Mouse (Mus musculus): Measurements from ENCODE around the gene Sphk1.
A peak's percentile ranks its signal among the peaks of the same experiment; 100 is the strongest.

Sphk1 gene

DNA sequence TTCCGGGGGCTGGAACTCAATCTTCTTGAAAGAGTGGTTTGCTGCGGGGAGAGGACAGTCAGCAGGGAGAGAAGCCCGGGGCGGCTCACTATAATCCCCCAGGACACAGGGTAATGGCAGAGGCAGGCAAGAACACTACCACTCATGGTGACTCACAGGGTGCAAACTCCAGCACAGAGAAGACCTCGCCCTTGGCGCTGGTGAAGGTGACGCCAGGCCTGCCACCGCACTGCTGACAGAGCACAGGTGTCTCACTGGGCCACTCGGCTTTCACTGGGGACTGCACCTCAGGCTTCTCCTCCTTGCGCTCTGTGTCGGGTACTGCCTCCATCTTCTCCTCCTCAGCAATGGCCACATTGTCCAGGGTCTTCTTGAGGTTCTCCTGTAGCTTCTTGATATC is 10.5 kb downstream of the Sphk1 start:
- no peak for DNase-seq

DNA sequence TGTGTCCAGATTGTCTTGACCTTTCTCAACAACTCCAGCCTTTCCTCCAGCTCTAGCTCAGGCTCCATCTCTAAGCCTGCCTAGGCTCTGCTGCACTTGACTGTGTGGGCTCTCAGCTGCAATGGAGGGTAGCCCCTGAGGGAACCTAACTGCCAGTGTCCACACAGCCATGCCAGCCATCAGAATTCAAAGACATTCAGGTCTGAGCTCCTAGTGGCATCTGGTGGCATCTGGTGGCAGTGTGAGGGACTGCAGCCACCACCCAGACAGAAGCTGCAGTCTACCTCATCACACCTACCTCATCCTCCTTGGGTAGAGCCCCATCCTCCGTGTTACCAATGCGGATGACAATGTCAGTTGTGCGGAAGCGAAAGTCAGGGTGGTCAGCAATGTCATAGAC is 12.4 kb downstream of the Sphk1 start:
- DNase-seq, result peak; percentile 73 to 76

DNA sequence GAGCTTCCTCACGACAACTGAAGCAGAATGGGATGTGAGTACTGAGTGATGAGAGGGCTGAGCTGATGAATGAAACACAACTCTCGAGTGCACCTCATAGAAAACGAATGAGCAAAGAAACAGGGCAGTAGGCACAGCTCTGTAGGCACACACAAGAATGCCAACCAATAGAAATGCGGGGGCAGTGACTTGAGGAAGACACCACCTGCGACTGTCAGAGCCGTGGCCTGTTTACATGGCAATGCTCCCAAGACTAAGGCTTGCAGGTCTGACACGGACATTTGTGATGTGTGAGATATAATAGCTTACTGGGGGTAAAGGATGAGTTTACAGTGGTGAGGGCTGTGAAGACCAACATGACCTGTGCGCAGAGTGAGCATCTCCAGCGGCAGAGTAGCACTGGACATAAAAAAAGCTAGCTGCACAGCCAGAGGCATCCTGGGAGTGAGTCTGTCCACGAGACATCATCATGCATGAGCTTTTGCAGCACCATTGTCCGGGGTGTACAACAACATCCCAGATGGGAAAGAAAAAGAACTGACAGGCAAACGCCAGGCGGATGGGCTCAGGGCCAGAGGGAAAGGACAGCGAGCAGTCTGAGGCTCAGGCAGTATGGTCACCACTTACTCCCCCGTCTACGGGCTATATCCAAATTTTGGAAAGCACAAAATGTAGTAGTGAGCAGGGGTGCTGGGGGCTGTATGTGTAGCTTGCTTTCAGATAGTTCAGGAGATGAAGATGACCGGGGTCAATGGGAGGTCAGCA is 16.8 kb downstream of the Sphk1 start:
- peak; percentile 84 to 86 for DNase-seq

DNA sequence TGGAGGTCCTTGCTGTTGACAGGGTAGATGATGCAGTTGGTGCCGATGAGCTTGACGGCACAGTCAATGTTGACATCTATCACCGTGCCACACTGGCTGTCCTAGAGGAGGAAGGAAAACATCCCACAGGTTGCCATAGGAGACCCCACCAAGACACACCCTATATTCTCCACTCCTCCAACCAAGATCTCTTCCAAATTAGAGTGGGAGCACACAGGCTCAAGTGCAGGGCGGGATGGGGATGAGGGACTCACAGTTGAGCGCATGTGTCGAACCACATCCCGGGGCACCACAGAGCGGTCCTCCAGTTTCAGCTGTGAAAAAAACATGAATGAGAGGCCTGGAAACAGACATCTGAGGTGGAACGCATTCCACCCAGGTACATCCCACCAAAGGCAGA is 18.1 kb downstream of the Sphk1 start:
- no peak for DNase-seq

GRCm38 (mm10) chr11:116549273-116550038 is 18.7 kb downstream of the Sphk1 start:
- DNase-seq, result no peak

DNA sequence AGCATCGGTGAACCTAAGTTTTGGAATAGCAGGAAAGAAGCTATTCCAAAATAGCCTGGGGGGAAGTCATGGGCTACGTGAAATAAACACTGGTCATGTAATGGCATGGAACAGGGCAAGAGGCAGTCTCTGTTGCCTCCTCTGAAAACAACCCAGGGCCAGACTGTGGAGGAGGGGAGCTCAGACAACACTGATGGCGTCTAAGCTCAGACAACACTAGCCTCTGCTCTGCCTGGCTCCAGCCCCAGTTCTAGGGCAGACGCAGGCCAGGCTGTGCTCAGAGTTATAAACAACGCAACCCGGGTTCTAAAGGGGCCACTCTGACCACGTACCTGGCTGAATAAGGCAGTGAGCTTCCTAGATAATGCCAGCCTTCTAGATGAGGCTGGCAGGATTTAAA is 20.0 kb downstream of the Sphk1 start:
- DNase-seq, result no peak

DNA sequence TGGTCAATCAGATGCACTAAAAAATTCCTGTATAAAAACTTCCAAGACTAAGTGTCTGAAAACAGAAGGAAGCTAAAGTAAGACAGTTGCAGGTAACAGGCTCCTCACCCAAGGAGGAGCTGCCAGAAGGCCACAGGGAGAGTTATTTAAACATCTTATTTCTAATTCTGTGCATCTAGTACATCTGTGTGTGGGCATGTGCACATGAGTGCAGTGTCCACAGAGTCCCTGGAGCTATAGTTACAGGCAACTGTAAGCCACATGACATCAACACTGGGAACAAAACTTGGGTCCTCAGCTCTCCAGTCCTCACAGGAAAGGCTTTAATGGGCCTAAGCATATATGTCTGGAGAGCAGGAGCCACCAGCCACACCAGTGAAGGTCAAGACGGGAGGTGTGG is 21.5 kb downstream of the Sphk1 start:
- DNase-seq, result no peak

DNA sequence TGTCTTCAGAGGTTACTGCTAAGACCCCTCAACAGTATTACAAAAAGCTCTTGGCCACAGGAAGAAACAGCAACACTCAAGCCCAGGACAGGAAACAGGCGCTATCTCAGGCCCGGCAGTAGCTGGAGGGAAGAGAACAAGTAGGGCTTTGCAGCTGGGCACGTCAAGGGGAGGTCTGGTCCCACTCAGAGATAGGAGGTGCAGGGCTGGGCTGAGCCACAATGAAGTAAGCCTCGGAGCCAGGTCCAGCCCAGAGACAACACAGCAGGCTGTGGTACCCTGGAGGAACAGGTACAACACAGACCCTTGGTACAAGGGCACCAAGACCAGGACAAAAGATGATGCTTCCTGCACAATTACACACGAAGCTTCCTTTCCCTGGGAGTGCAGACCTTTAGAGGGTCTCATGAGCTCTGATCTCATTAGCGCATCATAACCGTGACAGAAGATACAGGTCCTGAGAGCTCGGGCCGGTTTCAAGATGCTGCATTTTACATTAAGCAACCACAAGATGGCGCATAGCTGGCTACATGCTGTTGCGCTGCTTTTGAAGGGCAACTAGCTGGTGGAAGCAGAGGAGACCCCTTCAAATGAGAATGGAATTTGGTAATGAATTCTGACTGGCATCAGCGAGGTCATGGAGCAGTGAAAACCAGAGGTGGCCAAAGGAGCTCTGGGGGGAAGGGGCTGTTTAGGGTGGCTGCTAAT is 23.6 kb downstream of the Sphk1 start:
- peak; percentile 75 to 82 for DNase-seq

DNA sequence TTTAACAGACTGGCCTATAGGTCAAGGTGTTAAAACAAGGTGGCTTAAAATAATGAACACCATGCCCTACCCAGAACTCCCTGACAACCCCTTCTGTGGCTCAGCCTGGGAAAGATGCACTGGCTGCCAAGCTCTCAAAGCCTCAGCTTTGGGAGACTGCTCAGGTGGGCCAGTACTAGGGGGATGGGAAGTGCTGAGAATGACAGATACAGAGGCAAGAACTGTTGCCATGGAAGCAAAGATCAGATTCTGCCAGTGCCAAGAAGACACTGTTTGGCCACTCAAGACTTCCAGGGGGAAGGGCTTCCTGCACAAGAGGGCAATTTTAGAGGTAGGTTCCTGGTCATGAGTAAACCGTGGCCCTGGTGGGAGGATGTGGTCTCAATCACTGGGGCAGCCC is 24.8 kb downstream of the Sphk1 start:
- no peak for DNase-seq

- no peak for DNase-seq
Measured at GRCm38 (mm10) chr11:116556308-116556707, 25.6 kb downstream of the Sphk1 start.

GRCm38 (mm10) chr11:116565283-116566041 is 34.7 kb downstream of the Sphk1 start:
- DNase-seq, result no peak

- DNase-seq, result no peak
Measured at GRCm38 (mm10) chr11:116567531-116567930, 36.8 kb downstream of the Sphk1 start.

DNA sequence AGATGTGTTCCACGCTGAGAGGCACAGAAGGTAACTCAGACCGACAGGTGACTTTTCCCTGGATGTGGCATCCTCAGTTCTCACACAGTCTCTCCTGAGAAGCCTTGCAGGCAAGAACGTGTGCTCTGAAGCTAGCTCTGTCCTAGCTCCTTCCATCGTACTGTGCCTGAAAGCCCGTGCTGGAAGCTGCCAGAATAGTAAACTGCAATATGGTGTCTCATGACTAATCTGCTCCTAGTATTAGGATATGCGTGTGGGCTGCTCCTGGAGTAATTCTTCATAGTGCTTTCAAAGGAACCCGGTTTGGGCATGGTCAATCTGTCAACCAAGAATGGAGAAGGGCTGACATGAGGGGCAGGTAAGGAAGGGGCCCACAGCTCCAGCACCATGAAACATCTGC is 40.1 kb downstream of the Sphk1 start:
- DNase-seq, result no peak

DNA sequence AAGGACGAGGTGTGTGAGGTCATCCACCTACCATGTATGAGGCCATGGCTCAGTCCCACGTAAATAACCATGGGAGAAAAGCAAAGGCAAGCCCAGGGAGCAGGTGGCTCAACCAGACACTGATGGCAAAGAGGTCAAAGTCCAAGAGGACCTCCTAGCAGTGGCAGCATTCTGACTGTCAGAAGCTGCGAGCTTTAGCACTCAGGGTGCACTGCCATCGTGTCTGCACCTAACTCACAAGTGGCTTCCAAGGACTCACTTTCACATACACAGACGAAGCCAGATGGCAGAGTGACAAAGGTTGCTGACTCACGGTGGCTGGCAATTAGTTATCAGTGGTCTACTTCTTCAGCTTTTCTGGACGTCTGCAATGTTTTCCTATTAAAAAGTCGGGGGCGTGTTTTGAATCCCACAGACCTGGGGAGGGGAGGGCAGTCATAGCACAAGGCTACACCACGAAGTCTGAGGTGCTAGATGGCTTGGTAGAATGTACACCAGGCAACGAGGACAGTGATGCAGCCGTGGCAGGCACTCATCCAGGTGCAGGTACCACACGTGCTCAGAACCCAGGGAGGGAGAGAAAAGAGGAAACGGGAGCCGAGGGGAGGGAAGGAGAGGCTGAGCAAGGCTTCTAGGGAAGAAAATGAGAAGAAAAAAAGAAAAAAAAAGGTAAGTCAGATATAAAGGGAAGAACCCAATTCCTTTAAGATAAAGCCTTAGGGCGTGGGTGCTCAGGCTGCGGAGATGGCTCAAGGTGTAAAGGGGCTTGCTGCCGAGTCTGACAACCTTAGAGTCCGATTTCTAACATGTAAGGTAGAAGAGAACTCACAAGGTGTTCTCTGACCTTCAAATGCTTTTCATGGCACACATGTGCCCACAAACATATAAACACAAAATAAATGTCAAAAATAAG is 41.3 kb downstream of the Sphk1 start:
- DNase-seq, result peak; percentile 56 to 60

DNA sequence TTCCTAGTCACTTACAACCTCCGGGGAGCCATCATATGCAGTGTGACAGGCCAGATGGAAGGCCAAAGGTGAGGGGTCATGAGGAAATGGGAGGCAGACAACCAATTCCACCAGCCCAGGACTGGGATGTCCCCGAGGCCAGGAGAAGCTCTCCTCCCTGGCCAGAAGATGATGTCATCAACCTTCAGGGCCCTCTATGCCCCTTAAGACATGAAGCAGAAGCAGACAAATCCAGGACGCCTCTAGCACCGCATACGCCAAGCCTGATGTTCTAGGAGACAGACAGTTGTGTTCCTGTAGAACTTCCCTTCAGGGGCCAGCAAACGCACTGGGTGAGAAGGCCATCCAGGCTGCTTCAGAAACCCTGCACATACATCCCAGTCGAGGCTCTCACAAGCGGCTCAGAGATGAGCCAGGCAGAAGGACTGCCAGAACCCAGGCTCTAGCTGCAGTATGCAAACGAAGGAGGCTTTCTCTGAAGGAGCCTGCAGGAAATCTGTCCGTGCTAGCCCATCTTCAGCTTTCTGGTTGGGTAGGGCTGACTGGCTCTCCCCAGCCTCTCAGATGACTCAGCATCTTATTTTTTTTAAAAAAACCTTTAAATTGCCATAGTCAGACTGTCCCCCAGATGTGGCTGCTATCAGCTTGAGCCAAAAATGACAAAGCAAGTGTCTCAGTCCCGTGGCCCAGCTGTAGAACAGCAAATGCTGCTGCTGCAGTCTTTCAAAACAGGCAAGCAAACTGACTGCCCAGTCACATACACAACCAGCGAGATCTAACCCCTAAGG is 42.2 kb downstream of the Sphk1 start:
- no peak for DNase-seq

DNA sequence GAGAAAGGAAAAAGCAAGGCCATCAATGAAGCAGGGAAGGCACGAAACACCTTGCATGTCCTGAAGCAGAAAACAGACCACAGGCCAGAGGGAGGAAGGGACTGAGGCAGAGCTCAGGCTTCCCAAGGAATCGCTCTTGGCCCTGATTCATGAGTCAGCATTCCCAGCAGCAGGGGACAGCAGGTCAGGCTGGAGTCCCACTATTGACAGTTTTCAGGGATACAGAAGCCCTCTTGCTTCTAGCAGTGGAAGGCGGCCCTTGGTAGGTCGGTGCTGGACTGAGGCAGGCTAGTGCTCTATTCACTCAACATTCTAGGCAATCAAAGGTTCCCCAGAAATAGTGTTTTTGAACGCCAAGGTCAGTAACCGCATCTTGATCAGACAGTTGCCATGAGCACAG is 43.8 kb downstream of the Sphk1 start:
- peak; percentile 62 to 69 for DNase-seq

- DNase-seq, result peak in 1 of 2 experiments; percentile 46
Measured at GRCm38 (mm10) chr11:116574982-116575381, 44.3 kb downstream of the Sphk1 start.

DNA sequence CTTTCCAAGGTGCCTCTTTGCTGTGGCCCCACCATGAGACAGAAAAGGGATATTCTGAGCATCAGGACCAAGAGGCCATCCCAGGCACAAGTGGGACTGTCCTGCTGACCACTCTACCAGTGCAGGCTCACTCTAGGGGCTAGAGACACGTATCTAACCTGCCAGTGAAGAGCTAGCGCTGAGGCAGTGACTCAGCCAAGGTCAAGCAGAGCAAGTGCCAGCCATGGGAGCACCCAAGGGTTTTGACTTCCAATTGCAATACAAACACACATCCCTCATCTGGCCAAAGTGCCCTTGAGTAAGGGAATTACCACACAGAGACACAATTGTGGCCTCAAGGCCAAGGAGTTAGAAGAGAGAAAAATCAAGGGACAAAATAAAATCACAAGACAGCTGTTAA is 44.7 kb downstream of the Sphk1 start:
- DNase-seq, result no peak

DNA sequence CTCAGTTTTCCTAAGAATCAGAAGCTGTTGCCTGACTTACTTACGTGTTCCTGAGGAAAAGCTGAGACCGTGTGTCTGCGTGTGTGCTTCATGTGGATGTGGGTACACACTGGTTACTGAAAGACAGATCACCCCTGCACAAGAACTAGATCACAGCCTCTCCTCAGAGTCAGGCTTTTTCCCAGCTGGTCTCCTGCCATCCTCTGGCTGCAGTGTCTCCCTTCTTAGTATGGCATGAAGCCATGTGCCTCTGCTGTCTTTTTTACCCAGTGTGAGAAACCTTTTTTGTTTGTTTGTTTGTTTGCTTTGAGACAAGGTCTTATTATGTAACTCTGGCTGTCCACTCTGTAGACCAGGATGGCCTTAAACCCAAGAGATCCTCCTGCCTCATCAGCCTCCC is 48.6 kb downstream of the Sphk1 start:
- peak; percentile 59 to 70 for DNase-seq

DNA sequence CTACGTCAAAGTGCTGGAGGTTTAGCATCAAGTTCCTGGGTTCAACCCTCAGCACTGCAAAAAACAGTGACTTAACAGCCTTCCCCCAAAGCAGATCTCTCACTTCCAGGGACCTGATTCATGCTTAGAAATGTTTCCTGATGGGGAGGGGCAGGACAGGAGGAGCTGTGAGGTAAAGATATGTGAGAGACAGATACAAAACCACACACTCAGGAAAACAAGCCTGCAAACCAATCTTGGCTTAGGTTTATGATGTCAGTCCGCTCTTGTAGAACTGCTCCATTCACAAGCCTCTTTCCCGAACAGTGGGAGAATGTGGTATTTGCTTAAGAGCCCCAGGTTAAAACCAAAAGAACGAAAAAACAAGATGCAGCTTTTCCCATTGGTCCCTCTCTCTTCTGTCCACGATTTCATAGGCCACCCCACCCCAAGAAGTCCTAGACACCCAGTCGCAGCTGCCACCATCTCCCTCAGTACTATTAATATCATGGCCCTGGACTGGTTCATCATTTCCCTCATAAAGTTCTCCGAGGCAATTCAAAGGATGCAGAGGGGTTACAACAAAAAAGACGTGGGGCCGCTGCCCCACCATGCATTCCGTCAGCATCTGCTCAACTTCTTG is 49.4 kb downstream of the Sphk1 start:
- DNase-seq, result peak in 1 of 2 experiments; percentile 31

Data from cerebellum, postnatal 10 days (tissue).